Mouse (Mus musculus): ENCODE measurements around the gene Ppef2.

Ppef2 gene

DNA sequence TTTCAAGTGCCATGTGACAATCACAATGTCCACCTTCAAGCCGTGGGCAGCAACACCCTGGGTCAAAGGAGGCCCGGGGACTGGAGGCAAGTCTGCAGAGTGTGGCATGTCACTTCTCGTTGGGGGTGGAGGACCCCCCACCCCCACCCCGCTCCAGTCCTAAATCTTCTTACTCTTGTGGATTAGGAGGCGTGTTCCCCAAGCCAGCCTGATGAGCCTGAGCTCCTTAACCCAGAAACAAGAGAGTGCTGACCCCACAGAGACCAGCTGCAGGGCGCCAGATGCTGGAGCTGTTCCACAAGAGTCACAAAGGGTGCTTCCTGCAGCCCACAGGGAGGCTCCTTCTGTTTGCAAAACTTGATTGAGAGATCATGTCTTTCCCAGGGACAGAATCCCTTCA lies at the start of gene Ppef2:
Gene Ppef2 (minus strand): TSS at position 61 of the 400 bp plus-strand sequence.
- no peak for DNase-seq (ENCODE audit: low read depth, low spot score)

DNA sequence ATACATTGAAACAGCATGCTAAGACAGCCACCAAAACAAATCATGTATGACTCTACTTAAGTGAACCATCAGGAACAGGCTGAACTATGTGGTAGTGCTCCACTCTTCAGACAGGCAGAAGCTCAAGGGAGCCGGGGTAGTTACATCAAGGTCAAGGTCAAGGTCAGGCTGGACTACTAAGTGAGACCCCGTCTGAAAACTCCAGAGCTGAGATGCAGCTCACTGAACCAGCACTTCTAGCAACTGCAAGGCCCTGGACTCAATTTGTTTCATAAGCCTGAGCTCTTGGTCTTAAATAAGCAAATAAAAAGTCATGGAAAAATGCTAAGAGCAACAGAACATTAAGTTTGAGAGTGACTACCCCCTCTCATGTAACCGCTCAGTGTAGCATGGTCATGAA lies 48.2 kb upstream of the Ppef2 start:
- no peak for DNase-seq (ENCODE audit: low read depth, low spot score)

DNA sequence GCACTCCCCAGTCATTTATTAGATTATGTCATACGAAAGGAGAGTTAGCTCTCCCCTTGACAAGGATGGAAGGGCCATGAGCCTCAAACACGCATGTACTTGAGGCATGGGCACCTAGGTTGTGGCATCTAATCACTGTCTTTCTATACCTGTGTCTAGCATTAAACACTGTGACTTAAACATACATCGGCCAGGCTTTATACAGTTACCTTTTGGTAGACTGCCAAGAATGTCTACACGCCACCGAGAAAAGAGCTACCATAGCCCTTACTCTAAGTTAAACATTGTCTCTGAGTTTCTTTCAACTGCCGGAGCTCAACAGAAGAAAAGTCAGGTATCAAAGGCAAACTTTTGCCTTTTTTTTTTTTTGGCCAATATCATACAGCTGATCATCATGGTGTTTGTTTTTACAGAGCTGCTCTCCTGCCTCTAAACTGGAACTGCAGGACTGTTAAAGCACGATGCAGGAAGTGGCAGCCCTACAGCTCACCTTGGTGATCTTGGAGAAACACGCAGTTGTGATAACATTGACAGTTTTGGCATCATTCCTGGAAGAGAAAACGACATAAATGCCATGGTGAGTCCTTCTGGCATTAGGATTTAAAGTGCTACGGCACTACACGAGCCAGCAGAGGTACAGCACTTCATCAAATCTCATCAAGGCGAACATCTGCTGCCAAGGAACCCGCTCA lies 46.2 kb upstream of the Ppef2 start:
- no peak for DNase-seq (ENCODE audit: low read depth, low spot score)

DNA sequence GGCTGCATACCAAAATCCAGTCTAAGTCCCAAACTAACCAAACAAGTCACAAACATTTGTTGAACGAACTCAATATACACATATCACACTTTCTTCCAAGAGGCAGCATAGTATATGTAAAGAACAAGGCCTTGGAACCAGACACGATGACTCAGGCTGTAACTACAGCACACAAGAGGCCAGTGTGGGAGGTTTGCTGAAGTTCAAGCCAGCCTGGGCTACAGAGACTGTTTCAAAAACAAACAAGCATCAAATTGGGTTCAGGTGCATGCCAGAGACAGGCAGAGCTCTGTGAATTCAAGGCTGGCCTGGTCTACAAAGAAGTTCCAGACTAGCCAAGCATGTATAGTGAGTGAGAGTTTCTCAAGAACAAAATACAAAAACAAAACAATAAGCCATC lies 38.4 kb upstream of the Ppef2 start:
- no peak for DNase-seq (ENCODE audit: low read depth, low spot score)

DNA sequence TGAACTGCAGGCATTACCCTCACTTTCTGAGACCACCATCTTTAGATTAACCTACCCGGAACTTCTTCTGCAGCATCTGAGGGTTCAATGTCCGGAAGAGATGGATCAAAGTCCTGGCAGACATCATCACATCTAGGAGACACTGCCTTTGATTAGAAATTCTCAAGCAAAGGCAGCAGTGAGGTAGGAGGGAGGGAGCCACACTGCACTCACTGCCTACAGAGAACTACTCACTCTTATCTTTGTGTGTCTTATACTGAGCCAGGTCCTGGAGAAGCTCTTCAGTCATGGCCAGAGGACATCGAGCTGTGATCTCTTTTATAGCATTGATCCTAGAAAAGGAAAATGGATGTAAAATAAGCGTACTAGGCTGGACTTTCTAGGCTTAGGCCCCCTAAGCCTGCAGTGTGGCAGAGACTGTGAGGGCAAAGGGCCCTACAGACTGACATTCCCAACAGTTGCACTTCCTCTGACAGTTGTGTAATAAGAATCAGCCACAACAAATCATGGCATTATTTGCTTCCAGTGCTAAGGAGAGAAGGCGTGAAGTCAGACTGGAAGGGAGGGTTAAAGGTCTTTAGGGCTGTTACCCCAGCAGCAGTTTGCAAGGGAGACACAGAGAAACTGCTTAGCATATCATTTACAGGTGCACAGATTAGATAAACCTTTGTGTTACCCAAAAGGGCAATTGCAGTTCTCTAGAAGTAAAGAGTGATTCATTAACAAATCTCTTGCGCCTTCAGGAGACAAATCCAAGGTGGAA lies 35.8 kb upstream of the Ppef2 start:
- no peak for DNase-seq (ENCODE audit: low read depth, low spot score)

DNA sequence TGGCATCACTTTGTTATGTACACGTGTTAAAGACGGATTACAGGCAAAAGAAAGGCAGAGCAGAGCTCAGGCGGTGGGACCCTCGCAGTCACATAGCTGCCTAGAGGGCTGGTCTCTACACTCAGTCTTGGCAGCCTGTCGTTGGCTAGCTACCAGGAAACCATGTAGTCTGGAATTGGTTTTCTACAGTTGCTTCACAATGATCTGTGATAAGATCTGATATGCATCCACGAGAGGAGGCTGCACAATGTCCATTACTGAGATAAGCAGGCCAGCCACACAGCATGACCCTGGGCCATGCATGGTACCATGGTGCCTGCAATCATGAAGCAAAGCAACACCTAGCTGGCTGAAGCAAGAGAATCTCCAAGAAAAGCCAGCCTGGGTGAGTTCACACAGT lies 31.8 kb upstream of the Ppef2 start:
- DNase-seq (ENCODE audit: low read depth, low spot score), result no peak

DNA sequence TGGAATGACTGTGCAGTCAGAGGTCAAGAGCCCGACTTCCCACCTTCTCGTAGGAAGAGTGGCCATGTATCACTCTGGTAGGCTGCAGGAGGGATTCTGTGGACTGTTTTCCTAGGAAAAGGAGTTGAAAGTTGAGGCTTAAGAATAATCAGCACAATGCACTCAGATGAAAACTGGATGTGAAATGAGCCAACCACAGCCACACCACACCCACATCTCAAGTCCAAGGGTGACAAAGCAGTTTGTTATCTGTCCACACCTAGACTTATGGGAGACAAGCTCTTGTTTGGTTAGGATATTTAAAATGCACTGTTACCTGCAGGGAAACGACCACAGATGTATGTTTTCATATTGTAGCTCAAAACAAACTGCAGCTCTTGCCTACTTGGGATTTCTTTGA lies 27.0 kb upstream of the Ppef2 start:
- DNase-seq (ENCODE audit: low read depth, low spot score), result no peak

DNA sequence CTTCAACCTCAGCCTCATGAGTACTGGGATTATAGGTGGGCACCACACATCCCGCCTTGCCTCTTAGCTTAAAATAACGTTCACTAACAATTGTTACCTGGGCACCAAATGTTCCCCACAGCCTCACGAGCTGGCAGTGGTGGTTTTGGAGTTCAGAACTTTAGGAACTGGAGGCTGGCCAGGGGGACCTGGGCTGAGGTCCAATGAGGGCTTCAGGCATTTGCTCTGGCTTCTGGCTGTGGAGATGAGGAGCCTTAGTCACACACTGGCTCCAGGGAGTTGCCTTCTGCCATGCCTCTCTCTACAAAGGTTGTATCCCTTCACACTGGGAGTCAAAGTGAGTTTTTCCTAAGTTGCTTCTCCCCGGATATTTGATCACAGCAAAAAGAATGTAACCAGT lies 26.5 kb upstream of the Ppef2 start:
- no peak for DNase-seq (ENCODE audit: low read depth, low spot score)

DNA sequence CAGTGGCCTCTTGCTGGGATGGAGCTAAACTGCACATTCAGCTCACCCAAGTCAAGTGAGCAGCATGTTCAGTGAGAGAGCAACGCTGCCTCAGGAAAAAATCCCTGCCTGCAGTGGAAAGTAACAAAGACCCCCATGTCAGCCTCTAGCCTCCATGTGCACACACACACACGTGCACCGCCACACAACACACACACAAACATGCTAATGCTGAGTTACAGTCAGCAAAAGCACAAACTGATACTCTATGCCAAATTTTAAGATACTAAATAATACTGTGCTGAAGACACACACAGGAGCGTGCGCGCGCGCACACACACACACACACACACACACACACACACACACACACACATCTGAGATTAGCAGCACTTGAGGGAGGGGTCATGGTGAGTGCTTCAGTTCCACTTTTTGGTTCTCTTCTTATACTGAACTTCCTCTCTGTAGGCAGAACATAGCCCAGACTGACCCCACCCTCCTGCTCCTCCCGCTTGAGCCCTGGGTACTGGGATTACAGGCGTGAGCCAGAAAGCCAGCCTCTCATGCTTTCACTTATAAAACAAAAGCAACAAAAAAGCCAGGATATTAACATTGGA lies 23.0 kb upstream of the Ppef2 start:
- peak; percentile 90 for DNase-seq (ENCODE audit: low read depth, low spot score)

DNA sequence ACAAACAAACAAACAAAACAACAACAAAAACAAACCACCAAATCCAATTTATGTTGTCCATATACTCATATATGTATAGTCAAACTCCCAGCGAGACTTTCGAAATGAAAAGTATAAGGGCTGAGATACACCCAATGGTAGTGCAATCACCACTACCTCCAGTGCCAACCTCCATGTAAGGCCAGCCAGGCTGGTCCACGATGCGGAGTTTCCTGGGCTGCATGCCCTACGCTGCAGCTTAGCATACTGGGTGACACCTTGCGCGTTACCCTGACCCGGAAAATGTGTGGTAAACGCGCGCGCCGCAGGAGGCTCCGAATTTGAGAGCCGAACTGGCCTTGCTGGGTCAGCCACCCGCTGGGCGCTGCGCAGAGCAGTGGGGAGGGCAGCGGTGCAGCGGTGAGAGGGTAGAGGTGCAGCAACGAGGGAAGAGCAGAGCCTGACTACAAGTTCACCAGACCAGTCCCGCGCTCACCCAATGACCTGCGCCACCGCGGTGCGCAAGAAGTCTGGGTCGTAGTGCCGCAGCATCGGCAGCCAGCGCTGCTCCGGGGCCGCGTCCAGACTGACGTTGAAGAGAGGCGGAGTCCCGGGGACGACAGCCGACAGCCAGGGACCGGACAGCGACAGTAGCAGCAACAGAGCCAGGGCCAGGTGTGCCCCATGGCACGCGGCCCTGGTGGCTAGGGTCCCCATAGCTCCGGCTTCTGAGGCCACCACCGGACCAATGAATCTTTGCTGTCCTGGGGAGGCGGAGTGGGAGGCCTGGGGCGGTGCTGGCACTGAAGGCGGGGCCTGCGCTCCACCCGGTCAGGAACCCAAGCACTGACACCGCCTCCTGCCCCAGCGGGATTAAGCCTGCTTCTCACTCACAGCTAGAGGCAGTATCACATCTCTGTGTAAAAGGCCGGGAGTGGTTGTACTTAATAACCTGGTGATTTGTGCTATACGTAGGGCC lies 21.6 kb upstream of the Ppef2 start, which contains the start of gene Naaa:
Gene Naaa (minus strand): TSS at position 734 of the 958 bp plus-strand sequence.
- peak; percentile 97 for DNase-seq (ENCODE audit: low read depth, low spot score)

DNA sequence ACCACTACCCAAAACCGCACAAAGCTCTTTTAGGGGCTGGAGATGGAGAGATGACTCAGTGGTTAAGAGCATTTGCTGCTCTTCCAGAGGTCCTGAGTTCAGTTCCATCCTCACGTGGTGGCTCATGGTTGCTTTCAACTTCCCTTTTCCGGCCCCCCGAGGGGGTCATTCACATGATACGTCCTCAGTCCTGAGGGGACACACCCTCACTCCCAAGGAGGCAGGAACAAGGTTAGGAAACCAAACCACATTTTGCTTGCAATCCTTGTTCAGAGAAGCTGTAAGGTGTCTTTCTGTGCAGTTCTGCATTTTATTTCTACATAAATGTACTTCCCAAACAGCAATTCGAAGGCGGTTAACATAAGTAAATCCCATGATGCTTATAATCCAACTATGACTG lies 14.4 kb upstream of the Ppef2 start:
- DNase-seq (ENCODE audit: low read depth, low spot score), result no peak

DNA sequence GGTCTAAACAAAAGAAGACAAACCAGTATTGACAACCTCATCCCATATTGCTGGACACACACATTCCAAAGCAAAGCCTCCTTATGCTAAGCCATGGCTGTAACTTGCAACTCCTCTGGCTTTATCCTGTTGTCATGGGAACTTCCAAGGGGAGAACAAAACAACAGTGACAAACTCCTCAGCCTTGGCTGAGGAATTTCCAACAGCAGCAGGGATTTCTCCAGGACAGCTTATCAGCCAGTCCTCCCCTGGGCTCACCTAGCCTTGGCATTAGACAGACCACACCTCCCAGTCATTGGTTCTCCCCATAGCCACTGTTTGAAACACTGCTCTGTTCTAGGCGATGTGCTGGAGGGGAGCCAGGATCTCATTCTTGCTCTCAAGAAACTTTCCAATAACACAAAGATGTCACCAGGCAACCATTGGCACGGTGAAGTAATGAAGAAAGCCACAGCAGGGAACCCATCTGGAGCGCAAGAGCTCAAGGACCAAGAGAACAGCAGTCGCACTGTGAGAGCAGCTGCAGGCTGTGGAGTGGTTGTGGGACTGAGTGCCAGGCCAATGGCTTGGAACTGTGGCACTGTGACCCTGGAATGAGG lies 7.8 kb upstream of the Ppef2 start:
- no peak for DNase-seq (ENCODE audit: low read depth, low spot score)

DNA sequence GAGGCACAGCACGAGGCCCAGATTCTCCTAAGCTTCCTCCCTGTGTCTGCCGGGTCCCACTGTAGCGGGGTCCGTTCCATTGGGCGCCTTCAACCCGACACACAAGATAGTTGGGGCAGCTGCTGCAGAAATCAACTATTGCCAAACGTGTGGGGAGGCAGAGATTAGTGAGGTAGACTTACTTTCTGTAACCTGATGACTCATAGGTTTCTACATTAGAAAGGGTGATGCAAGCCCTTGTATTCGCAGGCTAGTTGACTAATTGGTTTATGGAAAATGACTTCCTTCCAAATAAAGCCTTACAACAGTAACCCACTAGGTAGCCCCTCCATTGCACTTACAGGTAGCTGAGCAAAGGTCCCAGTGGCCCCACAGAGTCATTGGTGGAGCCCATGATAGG lies 6.6 kb upstream of the Ppef2 start:
- no peak for DNase-seq (ENCODE audit: low read depth, low spot score)

DNA sequence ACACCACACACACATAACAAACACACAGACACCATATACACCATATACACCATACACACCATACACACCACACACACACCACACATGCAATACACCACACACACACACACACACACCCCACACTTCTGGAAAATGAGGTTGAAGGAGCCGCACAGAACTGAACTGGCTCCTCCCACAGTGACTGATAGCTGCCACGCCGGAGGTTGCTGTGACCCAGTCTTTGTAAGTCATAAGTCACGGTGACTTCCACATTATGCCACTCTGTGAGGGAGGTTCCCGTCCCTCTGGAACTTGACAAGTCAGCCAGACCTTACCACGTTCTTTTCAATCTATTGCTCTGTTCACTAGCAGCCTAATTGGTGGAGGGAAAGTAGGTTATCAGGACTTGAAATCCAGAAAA lies 1.6 kb downstream of the Ppef2 start:
- no peak for DNase-seq (ENCODE audit: low read depth, low spot score)

DNA sequence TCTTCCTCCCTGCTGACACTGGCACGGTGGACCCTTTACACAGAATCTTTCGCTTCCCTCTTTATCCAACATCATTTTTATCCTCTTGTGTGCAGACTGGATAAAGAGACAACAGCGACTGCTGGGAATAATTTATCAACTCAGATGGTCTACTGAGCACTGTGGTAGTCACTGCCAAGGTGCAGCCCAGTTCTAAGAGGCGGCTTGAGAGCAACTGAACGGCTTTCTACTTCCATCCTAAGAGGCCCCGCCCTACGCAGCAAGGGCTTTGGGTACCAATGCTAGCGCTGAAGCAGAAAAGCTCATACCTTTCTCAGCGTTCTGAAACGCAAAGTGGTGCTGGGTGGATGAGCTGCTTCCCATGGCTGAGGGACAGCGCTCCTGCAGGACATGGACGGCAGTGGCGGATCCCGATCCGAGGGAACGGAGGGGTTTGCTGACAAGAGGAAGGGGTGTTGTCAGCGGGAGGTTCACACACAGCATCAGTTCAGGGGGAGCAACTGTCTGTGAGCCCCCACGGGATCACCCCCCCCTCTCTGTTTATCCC lies 3.2 kb downstream of the Ppef2 start:
- no peak for DNase-seq (ENCODE audit: low read depth, low spot score)

DNA sequence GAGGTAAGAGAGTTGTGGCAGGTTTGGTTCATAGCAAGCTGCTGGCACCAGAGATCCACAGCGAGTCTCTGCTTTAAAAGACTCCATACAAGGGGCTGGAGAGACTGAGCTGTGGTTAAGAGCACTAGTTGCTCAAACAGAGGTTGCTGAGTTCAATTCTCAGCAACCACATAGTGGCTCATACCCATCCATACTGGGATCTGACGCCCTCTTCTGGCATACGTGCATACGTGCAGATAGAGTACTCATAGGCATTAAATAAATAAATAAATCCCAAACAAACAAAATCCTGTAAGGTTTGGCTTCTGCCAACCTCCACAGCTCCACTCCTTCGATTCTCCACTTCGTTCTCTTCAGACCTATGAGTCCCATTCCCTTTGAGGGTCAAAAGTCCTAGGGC lies 4.0 kb downstream of the Ppef2 start:
- peak; percentile 11 for DNase-seq (ENCODE audit: low read depth, low spot score)

DNA sequence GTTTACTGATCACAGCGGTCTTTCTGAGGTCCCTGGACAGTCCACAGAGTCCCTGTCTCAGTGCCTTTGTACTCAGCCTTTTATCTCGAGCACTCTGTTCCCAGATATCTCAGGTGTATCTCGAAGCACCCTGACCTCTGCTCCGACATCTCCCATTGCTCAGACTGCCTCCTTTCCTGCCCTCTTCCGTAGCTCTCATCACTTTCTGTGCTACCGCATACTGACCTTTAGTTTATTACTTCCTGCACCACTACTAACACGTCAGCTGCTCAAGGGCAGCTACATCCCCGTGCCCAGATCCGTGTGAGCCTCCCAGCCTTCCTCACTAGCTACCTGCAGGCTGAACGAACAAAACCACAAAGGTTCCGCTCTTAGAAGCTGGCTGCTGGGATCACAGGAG lies 7.5 kb downstream of the Ppef2 start:
- DNase-seq (ENCODE audit: low read depth, low spot score), result no peak

DNA sequence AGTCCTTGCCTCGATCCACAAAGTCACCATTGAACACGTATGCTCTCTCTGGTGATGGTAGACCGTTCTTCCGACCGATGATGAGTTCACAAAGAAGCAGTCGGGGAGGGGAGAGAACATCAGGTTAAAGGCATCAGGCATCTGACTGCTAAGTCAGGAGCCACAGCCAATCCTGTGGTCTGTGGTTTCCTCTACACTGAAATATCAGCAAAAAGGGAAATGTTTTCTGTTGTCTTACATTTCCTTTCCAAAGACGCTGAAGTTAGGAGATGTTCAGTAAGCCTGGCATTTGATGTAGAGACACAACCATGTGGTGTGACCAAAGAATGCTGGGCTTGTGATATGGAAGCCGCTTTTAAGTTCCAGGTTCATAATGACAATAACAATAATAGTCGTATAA lies 10.6 kb downstream of the Ppef2 start:
- no peak for DNase-seq (ENCODE audit: low read depth, low spot score)

DNA sequence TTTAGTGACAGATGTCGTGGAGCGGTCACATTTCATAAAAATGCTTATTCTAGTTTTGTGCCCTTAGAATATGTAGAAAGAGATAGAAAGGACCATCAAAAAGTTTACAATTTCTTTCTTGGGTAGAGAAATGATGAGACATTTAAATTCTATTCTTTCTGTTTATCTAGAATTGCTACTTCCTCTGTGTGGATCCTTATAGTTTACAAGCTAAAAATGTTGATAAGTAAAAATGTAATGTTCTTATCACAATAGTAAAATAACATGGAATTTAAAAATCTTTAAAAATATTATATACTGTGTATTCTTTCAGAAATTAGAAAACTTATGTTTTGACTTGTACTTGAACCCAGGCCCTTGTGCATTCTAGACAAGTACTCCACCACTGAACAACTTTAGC lies 11.2 kb downstream of the Ppef2 start:
- DNase-seq (ENCODE audit: low read depth, low spot score), result no peak

DNA sequence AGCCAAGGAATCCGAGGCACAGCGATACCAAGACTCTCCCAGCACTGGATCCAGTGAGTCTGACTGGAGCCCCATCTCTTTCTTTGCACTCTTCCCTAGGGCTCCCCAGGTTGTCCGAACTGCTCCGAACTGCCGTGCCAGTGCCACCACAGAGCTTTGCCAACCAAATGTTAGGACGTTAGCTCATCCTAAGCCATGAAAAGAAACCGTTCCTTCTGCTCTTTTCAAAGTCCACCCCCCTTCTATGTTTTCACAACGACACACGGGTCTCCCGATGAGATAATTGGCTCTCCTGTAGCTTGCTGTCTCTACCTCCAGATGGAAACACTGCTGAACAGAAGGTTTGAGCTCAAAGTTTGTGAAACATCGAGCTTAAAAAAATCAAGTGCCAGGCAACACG lies 15.3 kb downstream of the Ppef2 start:
- no peak for DNase-seq (ENCODE audit: low read depth, low spot score)

All from A20 (cell line).